Mouse (Mus musculus): ENCODE measurements around the gene Lrrn3. TPM values are rescaled to one million over a fixed set of nuclear protein-coding genes. Genes with fewer than 3 reads are reported as not detected.

Gene Lrrn3
- polyA plus RNA-seq, 1 experiment from 2014 or later = 6.0 TPM

GRCm38 (mm10) chr12:41494620-41495019, 8.4 kb upstream of the Lrrn3 start:
- Histone ChIP-seq H3K27me3 (replicated peaks; ENCODE audit: control insufficient read depth, insufficient read depth, low read length) (no peaks in the 10 kb centered on the region), H3K27ac (ENCODE audit: low read depth, low read length) (no peak overlapping the region), H3K4me2 (no peak overlapping the region), H3K4me3 (ENCODE audit: low read depth, low read length) (no peak overlapping the region), H3K36me3 (ENCODE audit: control insufficient read depth, insufficient read depth, low read length) (no peaks in the 10 kb centered on the region), H3K4me1 (replicated peaks; ENCODE audit: control insufficient read depth, insufficient read depth, low read length) (no peaks in the 10 kb centered on the region), H3K9me3 (ENCODE audit: control insufficient read depth, low read length) (no peaks in the 10 kb centered on the region), H3K9ac (ENCODE audit: low read depth, low read length) (no peak overlapping the region)
- WGBS = 44% methylated on average over 10 of the region's 10 CpGs
- no peak for DNase-seq (ENCODE audit: low spot score)
- ATAC-seq (replicated peaks; ENCODE audit: low FRiP score) = no peak

- no peaks in the 10 kb centered on the region for H3K4me1 ChIP-seq (replicated peaks; ENCODE audit: control insufficient read depth, insufficient read depth, low read length)
- H3K36me3 ChIP-seq (ENCODE audit: control insufficient read depth, insufficient read depth, low read length) = no peaks in the 10 kb centered on the region
- DNase-seq (ENCODE audit: low spot score) (no peak), ATAC-seq (replicated peaks; ENCODE audit: low FRiP score) (no peak)
- no peak overlapping the region for H3K9ac ChIP-seq (ENCODE audit: low read depth, low read length)
- no peak overlapping the region for H3K27ac ChIP-seq (ENCODE audit: low read depth, low read length)
- H3K4me3 ChIP-seq (ENCODE audit: low read depth, low read length) = no peak overlapping the region
- no peaks in the 10 kb centered on the region for H3K9me3 ChIP-seq (ENCODE audit: control insufficient read depth, low read length)
- WGBS = 24% methylated on average over 5 of the region's 5 CpGs
- no peak overlapping the region for H3K4me2 ChIP-seq
- no peaks in the 10 kb centered on the region for H3K27me3 ChIP-seq (replicated peaks; ENCODE audit: control insufficient read depth, insufficient read depth, low read length)
Measured at GRCm38 (mm10) chr12:41487005-41487404, 774 bp upstream of the Lrrn3 start.

- Histone ChIP-seq H3K9ac (ENCODE audit: low read depth, low read length) (no peak overlapping the region), H3K4me1 (replicated peaks; ENCODE audit: control insufficient read depth, insufficient read depth, low read length) (no peaks in the 10 kb centered on the region), H3K9me3 (ENCODE audit: control insufficient read depth, low read length) (no peaks in the 10 kb centered on the region), H3K27ac (ENCODE audit: low read depth, low read length) (no peak overlapping the region), H3K4me2 (peak overlapping the region; percentile 45), H3K36me3 (ENCODE audit: control insufficient read depth, insufficient read depth, low read length) (no peaks in the 10 kb centered on the region), H3K4me3 (ENCODE audit: low read depth, low read length) (0 out of 2 replicates have a peak overlapping the region, but pooled peaks have one; percentile 0), H3K27me3 (replicated peaks; ENCODE audit: control insufficient read depth, insufficient read depth, low read length) (no peaks in the 10 kb centered on the region)
- DNase-seq (ENCODE audit: low spot score) (no peak), ATAC-seq (replicated peaks; ENCODE audit: low FRiP score) (peak; percentile 78)
- 42% methylated on average over 12 of the region's 12 CpGs for WGBS
Measured at GRCm38 (mm10) chr12:41485512-41486215, 567 bp downstream of the Lrrn3 start.

GRCm38 (mm10) chr12:41484689-41485511, 1.3 kb downstream of the Lrrn3 start:
- H3K4me2 ChIP-seq = peak overlapping the region; percentile 45
- DNase-seq (ENCODE audit: low spot score) = no peak

GRCm38 (mm10) chr12:41483593-41484451, 2.4 kb downstream of the Lrrn3 start:
- DNase-seq (ENCODE audit: low spot score) (no peak), ATAC-seq (replicated peaks; ENCODE audit: low FRiP score) (no peak)
- no peaks in the 10 kb centered on the region for H3K9me3 ChIP-seq (ENCODE audit: control insufficient read depth, low read length)
- peak overlapping the region; percentile 45 for H3K4me2 ChIP-seq
- H3K27me3 ChIP-seq (replicated peaks; ENCODE audit: control insufficient read depth, insufficient read depth, low read length) = no peaks in the 10 kb centered on the region
- no peak overlapping the region for H3K9ac ChIP-seq (ENCODE audit: low read depth, low read length)
- H3K4me1 ChIP-seq (replicated peaks; ENCODE audit: control insufficient read depth, insufficient read depth, low read length) = no peaks in the 10 kb centered on the region
- WGBS = 60% methylated on average over 23 of the region's 23 CpGs
- H3K4me3 ChIP-seq (ENCODE audit: low read depth, low read length) = 0 out of 2 replicates have a peak overlapping the region, but pooled peaks have one; percentile 17
- no peak overlapping the region for H3K27ac ChIP-seq (ENCODE audit: low read depth, low read length)
- H3K36me3 ChIP-seq (ENCODE audit: control insufficient read depth, insufficient read depth, low read length) = no peaks in the 10 kb centered on the region

More at GRCm38 (mm10) chr12:41484689-41485511, 1.3 kb downstream of the Lrrn3 start:
- no peak for ATAC-seq (replicated peaks; ENCODE audit: low FRiP score)
- no peak overlapping the region for H3K27ac ChIP-seq (ENCODE audit: low read depth, low read length)
- 46% methylated on average over 16 of the region's 16 CpGs for WGBS
- no peak overlapping the region for H3K9ac ChIP-seq (ENCODE audit: low read depth, low read length)
- H3K27me3 ChIP-seq (replicated peaks; ENCODE audit: control insufficient read depth, insufficient read depth, low read length) = no peaks in the 10 kb centered on the region
- H3K36me3 ChIP-seq (ENCODE audit: control insufficient read depth, insufficient read depth, low read length) = no peaks in the 10 kb centered on the region
- H3K4me3 ChIP-seq (ENCODE audit: low read depth, low read length) = peak overlapping the region; percentile 10; the same call in 1 of the 2 replicates
- no peaks in the 10 kb centered on the region for H3K9me3 ChIP-seq (ENCODE audit: control insufficient read depth, low read length)
- no peaks in the 10 kb centered on the region for H3K4me1 ChIP-seq (replicated peaks; ENCODE audit: control insufficient read depth, insufficient read depth, low read length)

GRCm38 (mm10) chr12:41483091-41483592, 3.1 kb downstream of the Lrrn3 start:
- H3K4me1 ChIP-seq (replicated peaks; ENCODE audit: control insufficient read depth, insufficient read depth, low read length) = no peaks in the 10 kb centered on the region
- H3K36me3 ChIP-seq (ENCODE audit: control insufficient read depth, insufficient read depth, low read length) = no peaks in the 10 kb centered on the region
- no peaks in the 10 kb centered on the region for H3K9me3 ChIP-seq (ENCODE audit: control insufficient read depth, low read length)
- no peak overlapping the region for H3K9ac ChIP-seq (ENCODE audit: low read depth, low read length)
- DNase-seq (ENCODE audit: low spot score) (no peak), ATAC-seq (replicated peaks; ENCODE audit: low FRiP score) (no peak)
- no peak overlapping the region for H3K27ac ChIP-seq (ENCODE audit: low read depth, low read length)
- H3K4me2 ChIP-seq = peak overlapping the region; percentile 45
- H3K4me3 ChIP-seq (ENCODE audit: low read depth, low read length) = no peak overlapping the region
- WGBS = 86% methylated on average over 5 of the region's 5 CpGs
- no peaks in the 10 kb centered on the region for H3K27me3 ChIP-seq (replicated peaks; ENCODE audit: control insufficient read depth, insufficient read depth, low read length)

DNA sequence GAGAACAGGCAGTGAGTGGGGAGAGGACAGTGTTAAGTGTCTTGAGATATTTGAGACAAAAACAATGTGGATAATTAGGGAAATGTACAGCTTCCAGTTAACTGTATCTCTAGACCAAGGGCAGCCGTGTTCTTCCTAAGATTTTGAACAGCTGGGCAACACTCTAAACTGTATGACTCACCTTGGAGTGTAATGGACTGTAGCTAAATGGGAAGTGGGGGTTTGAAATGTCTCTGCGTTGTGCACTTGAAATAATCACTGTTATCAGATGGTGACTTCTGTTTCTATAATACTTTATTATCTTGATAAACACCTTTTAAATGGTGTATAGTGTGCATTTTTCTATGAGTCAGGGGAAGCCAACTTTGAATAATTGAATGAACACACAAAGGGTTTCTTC, 4.7 kb downstream of the Lrrn3 start:
- WGBS = 62% methylated on average over 2 of the region's 2 CpGs
- H3K4me1 ChIP-seq (replicated peaks; ENCODE audit: control insufficient read depth, insufficient read depth, low read length) = no peaks in the 10 kb centered on the region

DNA sequence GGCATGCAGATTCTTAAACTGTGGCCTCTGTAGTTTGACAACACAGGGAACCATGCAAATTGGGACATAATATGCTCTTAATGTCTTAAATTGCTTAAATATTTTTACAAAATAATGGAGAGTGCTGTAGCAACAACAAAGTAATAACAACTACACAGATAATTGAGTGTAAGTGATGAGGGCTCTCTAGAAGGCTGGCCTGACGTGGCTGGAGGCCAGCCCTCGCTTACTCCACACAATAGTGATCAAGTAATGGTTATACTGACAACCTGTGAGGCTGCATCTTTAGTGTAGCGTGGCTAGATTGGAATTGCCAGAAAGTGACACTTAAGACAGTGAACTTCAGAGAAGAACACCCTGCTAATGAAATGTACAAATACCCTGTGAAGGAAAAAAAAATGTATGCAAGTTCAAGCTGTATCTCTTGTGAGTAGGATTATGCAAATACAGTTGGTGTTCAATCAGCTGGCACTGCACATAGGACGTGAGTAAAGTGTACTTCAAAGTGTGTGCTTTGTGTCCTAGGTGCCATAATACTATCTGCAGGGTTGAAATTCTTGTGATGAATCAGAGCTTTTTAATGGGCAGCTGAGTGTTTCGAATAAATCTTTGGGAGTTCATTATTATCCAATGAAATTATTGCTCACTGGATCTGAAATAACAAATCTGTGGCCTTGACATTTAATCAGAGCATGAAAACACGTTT, 17.0 kb downstream of the Lrrn3 start:
- Histone ChIP-seq H3K36me3 (ENCODE audit: control insufficient read depth, insufficient read depth, low read length) (no peaks in the 10 kb centered on the region), H3K27ac (ENCODE audit: low read depth, low read length) (no peak overlapping the region), H3K4me3 (ENCODE audit: low read depth, low read length) (no peak overlapping the region), H3K9me3 (ENCODE audit: control insufficient read depth, low read length) (no peaks in the 10 kb centered on the region), H3K4me1 (replicated peaks; ENCODE audit: control insufficient read depth, insufficient read depth, low read length) (no peaks in the 10 kb centered on the region), H3K4me2 (no peak overlapping the region), H3K9ac (ENCODE audit: low read depth, low read length) (no peak overlapping the region), H3K27me3 (replicated peaks; ENCODE audit: control insufficient read depth, insufficient read depth, low read length) (no peaks in the 10 kb centered on the region)
- DNase-seq (ENCODE audit: low spot score) (no peak), ATAC-seq (replicated peaks; ENCODE audit: low FRiP score) (no peak)
- WGBS = 66% methylated on average over 6 of the region's 6 CpGs

More for the DNA sequence above, 4.7 kb downstream of the Lrrn3 start:
- DNase-seq (ENCODE audit: low spot score) (no peak), ATAC-seq (replicated peaks; ENCODE audit: low FRiP score) (no peak)
- H3K4me3 ChIP-seq (ENCODE audit: low read depth, low read length) = no peak overlapping the region
- no peaks in the 10 kb centered on the region for H3K27me3 ChIP-seq (replicated peaks; ENCODE audit: control insufficient read depth, insufficient read depth, low read length)
- no peak overlapping the region for H3K4me2 ChIP-seq
- H3K36me3 ChIP-seq (ENCODE audit: control insufficient read depth, insufficient read depth, low read length) = no peaks in the 10 kb centered on the region
- no peak overlapping the region for H3K27ac ChIP-seq (ENCODE audit: low read depth, low read length)
- no peaks in the 10 kb centered on the region for H3K9me3 ChIP-seq (ENCODE audit: control insufficient read depth, low read length)
- H3K9ac ChIP-seq (ENCODE audit: low read depth, low read length) = no peak overlapping the region
